Mouse (Mus musculus) kidney, embryonic 15.5 days (tissue): ENCODE results near the gene Arih2. TPM values are rescaled to one million over a fixed set of nuclear protein-coding genes. Genes with fewer than 3 reads are reported as not detected.

Experiments
- ATAC-seq: fragments of 200-750 bp; cut with Nextera tagmentation; replicated peaks from 2 replicates; pipeline ENCODE4 v1.8.0; 2017; ENCODE audit warnings: moderate TSS enrichment; ENCODE audit not compliant: low FRiP score
- H3K27ac ChIP-seq: fragments of 300-500 bp; sonication (generic); 2 replicates; pipeline ENCODE4 v1.5.1; 2015; ENCODE audit warnings: mild to moderate bottlenecking, inconsistent platforms
- H3K27me3 ChIP-seq: fragments of 300-500 bp; sonication (generic); 2 replicates; pipeline ENCODE4 v1.6.1; 2015; ENCODE audit warnings: inconsistent platforms
- H3K36me3 ChIP-seq: fragments of 300-500 bp; sonication (generic); 2 replicates; pipeline ENCODE4 v1.6.1; 2015; ENCODE audit warnings: inconsistent platforms
- H3K4me1 ChIP-seq: fragments of 300-500 bp; sonication (generic); 2 replicates; pipeline ENCODE4 v1.6.1; 2015; ENCODE audit warnings: inconsistent platforms
- H3K4me2 ChIP-seq: fragments of 300-500 bp; sonication (generic); 2 replicates; pipeline ENCODE4 v1.6.1; 2015; ENCODE audit warnings: moderate library complexity, mild to moderate bottlenecking, inconsistent platforms
- H3K4me3 ChIP-seq: fragments of 300-500 bp; sonication (generic); replicated peaks from 2 replicates; pipeline ENCODE4 v1.5.1; 2015; ENCODE audit warnings: mild to moderate bottlenecking, inconsistent platforms
- H3K9ac ChIP-seq: fragments of 300-500 bp; sonication (generic); 2 replicates; pipeline ENCODE4 v1.6.1; 2015; ENCODE audit warnings: mild to moderate bottlenecking, inconsistent platforms
- H3K9me3 ChIP-seq: fragments of 300-500 bp; sonication (generic); replicated peaks from 2 replicates; pipeline ENCODE4 v1.6.1; 2016; ENCODE audit warnings: inconsistent platforms
- WGBS: fragments of 180-500 bp; shearing (Covaris S2); methylation state at CpG from one replicate; pipeline ENCODE4 v1.1.7; 2015; ENCODE audit warnings: mixed read lengths; 5-methylcytosine and 5-hydroxymethylcytosine counted together
- microRNA counts: library from miRNA; unstranded; fragments of <30 nt; microRNA quantifications from one replicate; lab custom pipeline; 2016
- microRNA-seq: library from miRNA; unstranded; fragments of <30 nt; microRNA quantifications from one replicate; pipeline ENCODE4, GENCODE M21; 2016
- polyA plus RNA-seq: library from polyadenylated mRNA; unstranded; fragments of >200 nt; fragmentation: Nextera tagmentation; extraction: Ambion mirVana; gene quantifications from 2 replicates; pipeline ENCODE4 v1.2.1, GENCODE M21; 2015

Arih2 gene
- polyA plus RNA-seq, 1 experiment from 2014 or later, result 50.1 TPM

GRCm38 (mm10) chr9:108566815-108567776 is 82.1 kb downstream of the Arih2 start, which contains the start of gene Ndufaf3:
Gene Ndufaf3 (minus strand): TSS chr9:108567434.
- H3K27me3 ChIP-seq, result no peaks in the 10 kb centered on the region
- H3K4me2 ChIP-seq, result peak within 1 kb of the TSS; percentile 91
- no peaks in the 10 kb centered on the region for H3K9me3 ChIP-seq
- peaks cover 44% of the 10 kb centered on the region for H3K4me1 ChIP-seq
- H3K36me3 ChIP-seq, result peaks cover 55% of the 10 kb centered on the region
- peak within 1 kb of the TSS; percentile 64 for H3K4me3 ChIP-seq
- ATAC-seq, result peak; percentile 82
- under 1% methylated on average over 73 of the region's 73 CpGs for WGBS
- peak within 1 kb of the TSS; percentile 72 for H3K9ac ChIP-seq
- H3K27ac ChIP-seq, result peak within 1 kb of the TSS; percentile 94

DNA sequence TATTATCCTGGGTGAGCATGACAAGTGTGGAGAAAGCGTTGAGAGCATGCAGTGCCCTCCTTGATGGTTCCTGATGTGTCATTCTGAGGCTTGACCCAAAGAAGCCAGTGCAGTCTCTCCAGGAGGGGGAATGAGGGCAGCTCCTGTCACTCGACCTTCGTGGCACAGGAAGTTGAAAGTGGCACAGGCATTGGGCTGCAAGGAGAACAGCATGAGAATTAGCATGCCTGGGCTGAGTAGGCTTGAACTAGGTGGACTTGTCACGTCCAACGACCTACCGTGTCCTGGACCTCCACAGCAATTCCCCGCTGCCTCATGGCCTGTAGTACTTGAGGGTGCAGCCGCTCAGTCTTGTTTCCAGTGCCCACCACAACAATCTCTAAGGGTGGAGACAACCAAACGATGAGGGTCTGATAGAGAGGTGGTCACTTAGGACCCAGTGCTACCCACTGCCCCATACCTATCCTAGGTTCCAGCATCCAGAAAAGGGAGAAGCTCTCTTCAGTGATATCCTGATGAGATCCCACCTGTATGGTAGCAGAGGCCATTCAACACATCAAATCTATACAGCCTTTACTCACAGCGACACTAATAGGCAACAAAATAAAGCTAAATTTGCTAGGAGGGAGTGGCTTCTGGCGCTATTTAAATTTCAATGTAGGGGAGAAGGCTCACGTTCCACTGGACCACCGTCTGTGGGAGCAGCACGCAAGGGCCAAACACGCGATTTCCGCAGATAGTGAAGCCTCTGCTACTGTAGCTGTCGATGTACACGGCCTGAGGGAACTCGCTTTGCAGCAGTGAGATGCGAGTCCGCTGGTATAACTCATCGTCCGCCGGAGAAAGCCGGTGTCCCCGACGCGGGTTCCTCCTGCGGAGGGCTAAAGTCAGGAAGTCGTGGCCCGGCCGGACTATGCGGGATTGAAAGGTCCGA is 83.0 kb downstream of the Arih2 start:
- Histone ChIP-seq H3K27me3 (no peaks in the 10 kb centered on the region), H3K27ac (peak overlapping the region; percentile 94), H3K4me2 (peak overlapping the region; percentile 91), H3K4me1 (peaks cover 52% of the 10 kb centered on the region), H3K36me3 (peaks cover 55% of the 10 kb centered on the region), H3K9ac (peak overlapping the region; percentile 72), H3K9me3 (no peaks in the 10 kb centered on the region), H3K4me3 (peak overlapping the region; percentile 64)
- ATAC-seq, result no peak
- WGBS, result 12% methylated on average over 35 of the region's 35 CpGs

DNA sequence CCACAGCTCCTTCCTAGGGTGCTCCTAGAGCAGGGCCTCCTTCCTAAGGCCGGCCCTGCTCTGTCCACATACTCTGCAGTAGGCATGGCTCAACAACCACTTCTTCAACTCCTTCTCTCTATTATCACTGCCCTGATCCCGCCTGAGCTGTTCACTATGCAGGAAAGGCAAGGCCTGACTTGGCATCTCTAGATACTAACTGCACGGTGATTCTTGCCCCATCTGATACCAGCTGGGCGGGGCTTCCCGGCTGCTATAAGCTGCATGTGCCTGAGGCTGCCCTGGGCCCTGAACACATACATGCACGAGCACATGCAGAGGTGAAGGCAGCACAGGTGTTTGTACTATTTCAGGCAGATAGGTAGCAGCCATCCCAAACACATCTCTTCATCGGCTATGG is 85.1 kb downstream of the Arih2 start:
- Histone ChIP-seq H3K9ac (no peak overlapping the region), H3K9me3 (no peaks in the 10 kb centered on the region), H3K4me3 (no peak overlapping the region), H3K27ac (no peak overlapping the region), H3K4me2 (no peak overlapping the region), H3K27me3 (no peaks in the 10 kb centered on the region), H3K4me1 (peaks cover 41% of the 10 kb centered on the region), H3K36me3 (peaks cover 56% of the 10 kb centered on the region)
- WGBS, result 84% methylated on average over 7 of the region's 7 CpGs
- ATAC-seq, result no peak

GRCm38 (mm10) chr9:108563671-108564070 is 85.5 kb downstream of the Arih2 start:
- H3K27me3 ChIP-seq, result no peaks in the 10 kb centered on the region
- H3K36me3 ChIP-seq, result peaks cover 60% of the 10 kb centered on the region
- no peak overlapping the region for H3K4me2 ChIP-seq
- H3K9ac ChIP-seq, result no peak overlapping the region
- H3K4me3 ChIP-seq, result no peak overlapping the region
- H3K9me3 ChIP-seq, result no peaks in the 10 kb centered on the region
- H3K27ac ChIP-seq, result no peak overlapping the region
- H3K4me1 ChIP-seq, result peaks cover 36% of the 10 kb centered on the region
- WGBS, result 91% methylated on average over 8 of the region's 8 CpGs
- ATAC-seq, result no peak

DNA sequence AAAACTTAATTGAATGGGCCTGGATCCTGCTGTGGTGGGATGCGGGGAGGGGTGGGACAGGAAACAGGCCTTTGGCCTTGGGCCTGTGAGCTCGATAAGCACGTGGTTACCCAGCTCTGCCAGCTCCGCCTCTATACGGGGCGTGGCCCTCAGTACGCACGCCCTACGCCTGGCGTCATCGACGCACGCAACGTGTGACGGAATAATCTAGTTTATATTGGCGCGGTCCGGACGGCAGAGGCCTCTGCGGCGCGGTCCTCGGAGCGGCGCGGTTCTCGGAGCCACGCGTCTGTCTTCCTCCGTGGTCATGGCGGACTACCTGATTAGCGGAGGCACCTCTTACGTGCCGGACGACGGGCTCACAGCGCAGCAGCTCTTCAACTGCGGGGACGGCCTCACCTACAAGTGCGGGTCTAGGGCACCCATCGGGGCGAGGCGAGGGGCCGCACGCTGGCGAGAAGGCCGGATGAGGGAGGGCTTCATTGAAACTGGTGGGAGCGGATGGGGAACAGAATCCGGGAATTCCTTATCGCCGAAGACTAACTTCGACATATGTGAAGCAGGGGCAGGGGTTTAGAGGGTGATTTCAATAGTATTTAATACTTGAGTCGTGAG is 88.9 kb downstream of the Arih2 start, which contains the start of gene Impdh2:
TSS of gene Impdh2 (plus strand) at position 60 of the 615 bp plus-strand sequence.
- H3K9me3 ChIP-seq, result no peaks in the 10 kb centered on the region
- ATAC-seq, result peak; percentile 99
- peak within 1 kb of the TSS; percentile 86 for H3K27ac ChIP-seq
- no peaks in the 10 kb centered on the region for H3K27me3 ChIP-seq
- peak within 1 kb of the TSS; percentile 71 for H3K4me2 ChIP-seq
- peak within 1 kb of the TSS; percentile 54 for H3K4me3 ChIP-seq
- under 1% methylated on average over 53 of the region's 53 CpGs for WGBS
- peak within 1 kb of the TSS; percentile 57 for H3K9ac ChIP-seq
- peaks cover 15% of the 10 kb centered on the region for H3K4me1 ChIP-seq
- peaks cover 84% of the 10 kb centered on the region for H3K36me3 ChIP-seq

GRCm38 (mm10) chr9:108559169-108559568 is 90.0 kb downstream of the Arih2 start:
- no peak for ATAC-seq
- WGBS, result 89% methylated on average over 4 of the region's 4 CpGs
- Histone ChIP-seq H3K27me3 (no peaks in the 10 kb centered on the region), H3K36me3 (peaks cover 84% of the 10 kb centered on the region), H3K4me3 (no peak overlapping the region), H3K4me1 (peaks cover 15% of the 10 kb centered on the region), H3K9me3 (no peaks in the 10 kb centered on the region), H3K9ac (no peak overlapping the region), H3K27ac (peak overlapping the region; percentile 58; the same call in 1 of the 2 replicates), H3K4me2 (no peak overlapping the region)

MicroRNAs encoded within 50 kb of the gene (microRNA counts, 519-probe panel; counts per million panel counts)
- 2,619 counts per million, percentile 56 among the panel's probes with 10 or more counts for microRNA mmu-miR-191 (lab: Ali Mortazavi, UCI)
- 2,696 counts per million, percentile 62 among the panel's probes with 10 or more counts for microRNA mmu-miR-425 (lab: Ali Mortazavi, UCI)

Small RNAs within 50 kb of the gene (microRNA-seq; reads per million reads assigned to microRNA genes)
- not detected for gene Gm24083
- gene Gm26298, result not detected
- gene Mir191, result not detected
- gene Mir425, result 1,528 reads per million, percentile 82 among the genes with 10 or more reads in this experiment

Other genes starting within 250 kb of the Arih2 start
- 1.6 TPM in 2 replicates for gene Ccdc36, start 220.9 kb downstream of the Arih2 start, polyA plus RNA-seq
- gene BC048562, start 212.9 kb downstream of the Arih2 start, polyA plus RNA-seq, result not detected in 2 replicates
- gene Ccdc71, start 188.9 kb downstream of the Arih2 start, polyA plus RNA-seq, result 61.6 and 62.9 TPM in 2 replicates
- gene Klhdc8b, start 187.8 kb downstream of the Arih2 start, polyA plus RNA-seq, result 31.0 and 37.8 TPM in 2 replicates
- 48.8 and 56.6 TPM in 2 replicates for gene Lamb2, start 169.7 kb downstream of the Arih2 start, polyA plus RNA-seq
- gene Usp19, start 158.8 kb downstream of the Arih2 start, polyA plus RNA-seq, result 69.3 and 78.8 TPM in 2 replicates
- 105 and 111 TPM in 2 replicates for gene Qars, start 141.7 kb downstream of the Arih2 start, polyA plus RNA-seq
- 122 and 125 TPM in 2 replicates for gene Qrich1, start 132.6 kb downstream of the Arih2 start, polyA plus RNA-seq
- 187 and 198 TPM in 2 replicates for gene Impdh2, start 89.1 kb downstream of the Arih2 start, polyA plus RNA-seq
- 41.5 and 43.1 TPM in 2 replicates for gene Ndufaf3, start 82.0 kb downstream of the Arih2 start, polyA plus RNA-seq
- 155 and 180 TPM in 2 replicates for gene Dalrd3, start 79.5 kb downstream of the Arih2 start, polyA plus RNA-seq
- 123 and 139 TPM in 2 replicates for gene Wdr6, start 70.6 kb downstream of the Arih2 start, polyA plus RNA-seq
- gene P4htm, start 51.7 kb downstream of the Arih2 start, polyA plus RNA-seq, result 9.1 and 11.7 TPM in 2 replicates
- gene Slc25a20, start 12.7 kb upstream of the Arih2 start, polyA plus RNA-seq, result 50.0 and 51.8 TPM in 2 replicates
- gene Prkar2a, start 39.9 kb upstream of the Arih2 start, polyA plus RNA-seq, result 25.5 and 27.6 TPM in 2 replicates
- 96.4 and 106 TPM in 2 replicates for gene Ip6k2, start 134.4 kb upstream of the Arih2 start, polyA plus RNA-seq
- gene Nckipsd, start 159.0 kb upstream of the Arih2 start, polyA plus RNA-seq, result 12.0 and 16.3 TPM in 2 replicates
- gene Celsr3, start 176.9 kb upstream of the Arih2 start, polyA plus RNA-seq, result 0.13 and 0.26 TPM in 2 replicates
- gene Slc26a6, start 203.9 kb upstream of the Arih2 start, polyA plus RNA-seq, result 11.3 and 15.2 TPM in 2 replicates